Mouse (Mus musculus) spleen, adult 2 months (tissue): ENCODE measurements at regions not wholly inside any gene's neighbourhood (a gene's known extent, or its start where the extent isn't known, plus 50 kb on each side); places are given as distances from the start of the nearest gene placed in this dataset.

Experiments
- CTCF ChIP-seq: fragments of 200-500 bp; IDR thresholded peaks from 2 replicates; pipeline ENCODE4 v1.5.1; 2011; ENCODE audit warnings: mild to moderate bottlenecking, inconsistent platforms; ENCODE audit not compliant: insufficient read depth, insufficient read length, insufficient replicate concordance; ENCODE audit errors: extremely low read depth
- POLR2A ChIP-seq: fragments of 200-500 bp; IDR thresholded peaks from 2 replicates; pipeline ENCODE4 v1.6.1; 2011; ENCODE audit warnings: low read depth, low read length, inconsistent platforms

GRCm38 (mm10) chr2:173426191-173427065 is 96.0 kb upstream of the 1700021F07Rik start:
- TF ChIP-seq CTCF: no peak
- no peak for TF ChIP-seq POLR2A
